Comparison of ENCODE assay signal across 13 mouse cellular contexts in genomic region chr2:105586782-105587181, GRCm38 (mm10).
DNase-seq lines count a peak whose midpoint lies in the region; ATAC-seq lines count a peak whose summit lies in the region.
"Had no signal": no experiment of that assay in that cellular context is flagged by ENCODE, and none has a peak within 500 bp of the region (broad histone marks: within the 10 kb centered on the region; RNA-seq: fewer than 3 reads in every experiment).

No protein-coding gene starts in this region.

- peak; percentile 16 for DNase-seq in hindbrain, embryonic 11.5 days (ENCODE audit: low spot score)
- peak; percentile 5 for DNase-seq in R1 (ENCODE audit: low read depth, low spot score)
- peak; percentile 27 for DNase-seq in embryo, embryonic 11.5 days (ENCODE audit: low read depth, low spot score)
- no peak for DNase-seq in frontal cortex, postnatal 25 days (ENCODE audit: low spot score in 2 of 2)
- DNase-seq: lung, postnatal 36 days; thymus, postnatal 4 days had no signal

- no peak for ATAC-seq in hindbrain, embryonic 11.5 days (ENCODE audit: low FRiP score)
- ATAC-seq in hindbrain, embryonic 16.5 days: no peak; the same call in 1 of the 2 replicates
- peak; percentile 86 for ATAC-seq in limb, embryonic 13.5 days (ENCODE audit: low FRiP score, low read depth)
- no peak for ATAC-seq in CD4-positive, CD25-positive, alpha-beta regulatory T cell, adult 4 months
- ATAC-seq: intestine, embryonic 16.5 days had no signal

- H3K4me1 ChIP-seq in hindbrain, embryonic 11.5 days (replicated peaks; ENCODE audit: control insufficient read depth, insufficient read depth, low read length): no peaks in the 10 kb centered on the region
- H3K4me1 ChIP-seq in hindbrain, embryonic 16.5 days (ENCODE audit: control insufficient read depth, insufficient read depth, low read depth, low read length): no peaks in the 10 kb centered on the region; the same call in 1 of the 2 replicates
- H3K4me1 ChIP-seq in limb, embryonic 13.5 days: peaks cover 10% of the 10 kb centered on the region
- H3K4me1 ChIP-seq: stomach, embryonic 15.5 days had no signal

- H3K4me2 ChIP-seq in hindbrain, embryonic 11.5 days (replicated peaks; ENCODE audit: low read depth, low read length): no peak overlapping the region
- H3K4me2 ChIP-seq in hindbrain, embryonic 16.5 days (ENCODE audit: low read length): no peak overlapping the region
- no peak overlapping the region for H3K4me2 ChIP-seq in limb, embryonic 13.5 days (replicated peaks)
- H3K4me2 ChIP-seq: heart, embryonic 15.5 days; liver, embryonic 11.5 days; stomach, embryonic 15.5 days had no signal

- H3K27me3 ChIP-seq in hindbrain, embryonic 11.5 days (ENCODE audit: control insufficient read depth, insufficient read depth, low read length): no peaks in the 10 kb centered on the region
- no peaks in the 10 kb centered on the region for H3K27me3 ChIP-seq in hindbrain, embryonic 16.5 days (replicated peaks; ENCODE audit: control insufficient read depth, insufficient read depth, low read length)
- no peaks in the 10 kb centered on the region for H3K27me3 ChIP-seq in limb, embryonic 13.5 days
- H3K27me3 ChIP-seq: heart, embryonic 15.5 days; stomach, embryonic 15.5 days had no signal

- no peak overlapping the region for H3K9ac ChIP-seq in hindbrain, embryonic 11.5 days (ENCODE audit: low read depth, low read length)
- H3K9ac ChIP-seq in hindbrain, embryonic 16.5 days (ENCODE audit: low read depth, low read length): no peak overlapping the region
- no peak overlapping the region for H3K9ac ChIP-seq in limb, embryonic 13.5 days
- H3K9ac ChIP-seq: heart, embryonic 15.5 days; stomach, embryonic 15.5 days had no signal

- H3K27ac ChIP-seq in hindbrain, embryonic 11.5 days (ENCODE audit: low read depth, low read length): no peak overlapping the region
- H3K27ac ChIP-seq in hindbrain, embryonic 16.5 days (ENCODE audit: low read depth, low read length): no peak overlapping the region
- no peak overlapping the region for H3K27ac ChIP-seq in limb, embryonic 13.5 days
- H3K27ac ChIP-seq: heart, embryonic 15.5 days; stomach, embryonic 15.5 days had no signal

- H3K36me3 ChIP-seq in hindbrain, embryonic 11.5 days (ENCODE audit: control insufficient read depth, insufficient read depth, low read length): no peaks in the 10 kb centered on the region
- no peaks in the 10 kb centered on the region for H3K36me3 ChIP-seq in hindbrain, embryonic 16.5 days (ENCODE audit: control insufficient read depth, insufficient read depth, low read length)
- H3K36me3 ChIP-seq in limb, embryonic 13.5 days: no peaks in the 10 kb centered on the region
- H3K36me3 ChIP-seq: heart, embryonic 15.5 days; stomach, embryonic 15.5 days had no signal

- H3K9me3 ChIP-seq in hindbrain, embryonic 11.5 days (ENCODE audit: control insufficient read depth, low read length): no peaks in the 10 kb centered on the region
- peaks cover 2% of the 10 kb centered on the region; the same call in 1 of the 2 replicates for H3K9me3 ChIP-seq in hindbrain, embryonic 16.5 days (ENCODE audit: control insufficient read depth, low read length)
- no peaks in the 10 kb centered on the region for H3K9me3 ChIP-seq in limb, embryonic 13.5 days
- H3K9me3 ChIP-seq: heart, embryonic 15.5 days; stomach, embryonic 15.5 days had no signal

- 56% methylated on average over 2 of the region's 2 CpGs for WGBS in hindbrain, embryonic 11.5 days
- WGBS in hindbrain, embryonic 16.5 days: 12% methylated on average over 2 of the region's 2 CpGs
- WGBS in limb, embryonic 13.5 days: 18% methylated on average over 2 of the region's 2 CpGs

- H3K4me3 ChIP-seq in hindbrain, embryonic 11.5 days (ENCODE audit: low read depth, low read length): no peak overlapping the region
- H3K4me3 ChIP-seq in hindbrain, embryonic 16.5 days (ENCODE audit: low read length): no peak overlapping the region
- no peak overlapping the region for H3K4me3 ChIP-seq in limb, embryonic 13.5 days
- H3K4me3 ChIP-seq: heart, embryonic 15.5 days; stomach, embryonic 15.5 days had no signal

Comparison
In these comparisons a context has a peak if more than half of its experiments do, and no peak if none do; other contexts are left out.
1. DNase-seq: peak in hindbrain, embryonic 11.5 days (single experiment), R1 (single experiment) and embryo, embryonic 11.5 days (single experiment); none in frontal cortex, postnatal 25 days (0 of 2).